Mouse (Mus musculus): ENCODE measurements around the gene Acin1.

DNA sequence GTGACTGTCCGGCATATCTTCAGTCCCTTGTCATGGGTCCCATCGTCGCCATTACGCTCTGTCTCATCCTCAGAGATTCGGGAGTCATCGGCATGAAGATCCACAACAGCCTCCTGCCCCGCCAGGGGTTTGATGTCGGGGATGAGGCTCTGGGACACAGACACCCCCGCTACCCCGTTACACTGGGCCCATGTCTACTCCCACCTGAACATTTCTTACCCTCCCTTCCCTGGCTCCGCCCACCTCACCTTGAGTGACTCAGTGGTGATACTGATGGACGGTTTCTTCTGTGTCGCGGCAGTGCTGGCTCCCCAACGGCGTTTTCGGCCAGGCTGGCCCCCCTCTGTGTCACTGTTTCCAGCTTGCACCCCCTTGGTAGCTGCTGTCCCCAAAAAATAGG is 40.3 kb downstream of the Acin1 start:
- no peak for TF ChIP-seq POLR2AphosphoS2 (IDR thresholded peaks at IDR 0.05; ENCODE audit: insufficient read length, low read depth)
- TF ChIP-seq POLR2A (IDR thresholded peaks at IDR 0.05; ENCODE audit: insufficient read length, low read depth) = no peak
- TF ChIP-seq MAX (IDR thresholded peaks at IDR 0.05; ENCODE audit: low read depth) = no peak

Data from myocyte (in vitro differentiated cells).